Mouse (Mus musculus): Measurements from ENCODE around the gene Klf16.
A peak's percentile ranks its signal among the peaks of the same experiment; 100 is the strongest.

The Klf16 gene

GRCm38 (mm10) chr10:80577195-80578130, at the start of gene Klf16:
TSS of gene Klf16 (minus strand) at chr10:80577321.
- DNase-seq (ENCODE audit: low spot score), result peak; percentile 98

GRCm38 (mm10) chr10:80625764-80626163, 48.6 kb upstream of the Klf16 start:
- DNase-seq (ENCODE audit: low spot score), result no peak

- peak; percentile 57 for DNase-seq (ENCODE audit: low spot score)
These were observed 46.5 kb upstream of the Klf16 start for GRCm38 (mm10) chr10:80623457-80624191.

- peak; percentile 73 for DNase-seq (ENCODE audit: low spot score)
These were observed 45.7 kb upstream of the Klf16 start, which contains the start of gene Csnk1g2 for GRCm38 (mm10) chr10:80622661-80623456. TSS of gene Csnk1g2 (plus strand) at chr10:80622838.

GRCm38 (mm10) chr10:80621940-80622660, 45.0 kb upstream of the Klf16 start:
- peak; percentile 100 for DNase-seq (ENCODE audit: low spot score)

GRCm38 (mm10) chr10:80621690-80621939, 44.5 kb upstream of the Klf16 start:
- no peak for DNase-seq (ENCODE audit: low spot score)

GRCm38 (mm10) chr10:80620796-80621689, 43.9 kb upstream of the Klf16 start:
- DNase-seq (ENCODE audit: low spot score), result no peak

GRCm38 (mm10) chr10:80620365-80620764, 43.2 kb upstream of the Klf16 start:
- DNase-seq (ENCODE audit: low spot score), result no peak

GRCm38 (mm10) chr10:80619465-80620244, 42.5 kb upstream of the Klf16 start:
- DNase-seq (ENCODE audit: low spot score), result no peak

- no peak for DNase-seq (ENCODE audit: low spot score)
These were observed 41.1 kb upstream of the Klf16 start for GRCm38 (mm10) chr10:80618181-80618580.

- no peak for DNase-seq (ENCODE audit: low spot score)
These were observed 37.2 kb upstream of the Klf16 start for GRCm38 (mm10) chr10:80614351-80614750.

- no peak for DNase-seq (ENCODE audit: low spot score)
These were observed 36.7 kb upstream of the Klf16 start for GRCm38 (mm10) chr10:80613821-80614220.

GRCm38 (mm10) chr10:80611905-80612304, 34.8 kb upstream of the Klf16 start:
- no peak for DNase-seq (ENCODE audit: low spot score)

- no peak for DNase-seq (ENCODE audit: low spot score)
These were observed 33.9 kb upstream of the Klf16 start for GRCm38 (mm10) chr10:80611024-80611423.

GRCm38 (mm10) chr10:80610116-80610785, 33.1 kb upstream of the Klf16 start:
- DNase-seq (ENCODE audit: low spot score), result no peak

- DNase-seq (ENCODE audit: low spot score), result no peak
These were observed 32.3 kb upstream of the Klf16 start for GRCm38 (mm10) chr10:80609269-80609924.

- no peak for DNase-seq (ENCODE audit: low spot score)
These were observed 31.3 kb upstream of the Klf16 start for GRCm38 (mm10) chr10:80608435-80608834.

- no peak for DNase-seq (ENCODE audit: low spot score)
These were observed 29.7 kb upstream of the Klf16 start for GRCm38 (mm10) chr10:80606737-80607350.

Measured in layer of hippocampus, adult 11-12 months (tissue).